Mouse (Mus musculus) midbrain, postnatal 0 days (tissue): ENCODE data around the gene Ankrd11. TPM values are rescaled to one million over a fixed set of nuclear protein-coding genes. Genes with fewer than 3 reads are reported as not detected.

Source experiments
- ATAC-seq: fragments of 200-750 bp; cut with Nextera tagmentation; 2 replicates; pipeline ENCODE4 v1.8.0; 2017; ENCODE audit warnings: moderate number of reproducible peaks, mild to moderate bottlenecking, moderate TSS enrichment, moderate library complexity; ENCODE audit not compliant: low FRiP score
- DNase-seq: peaks from one replicate; pipeline ENCODE4 v3.0.0-alpha.2; 2015; ENCODE audit warnings: low spot score
- H3K27ac ChIP-seq: fragments of 300-500 bp; sonication (generic); 2 replicates; pipeline ENCODE4 v1.5.1; 2014; ENCODE audit warnings: low read depth, mild to moderate bottlenecking, low read length, mixed read lengths
- H3K27me3 ChIP-seq: fragments of 300-500 bp; sonication (generic); 2 replicates; pipeline ENCODE4 v1.6.1; 2014; ENCODE audit warnings: low read length, control low read depth, mixed read lengths; ENCODE audit not compliant: insufficient read depth
- H3K36me3 ChIP-seq: fragments of 300-500 bp; sonication (generic); 2 replicates; pipeline ENCODE4 v1.6.1; 2014; ENCODE audit warnings: low read length, control low read depth, mixed read lengths; ENCODE audit not compliant: insufficient read depth
- H3K4me1 ChIP-seq: fragments of 300-500 bp; sonication (generic); 2 replicates; pipeline ENCODE4 v1.6.1; 2014; ENCODE audit warnings: mild to moderate bottlenecking, control low read depth, antibody characterized with exemption, low read length, mixed read lengths; ENCODE audit not compliant: insufficient read depth
- H3K4me2 ChIP-seq: fragments of 300-500 bp; sonication (generic); 2 replicates; pipeline ENCODE4 v1.6.1; 2014; ENCODE audit warnings: low read depth, mild to moderate bottlenecking, low read length, mixed read lengths; ENCODE audit not compliant: poor library complexity, severe bottlenecking
- H3K4me3 ChIP-seq: fragments of 300-500 bp; sonication (generic); 2 replicates; pipeline ENCODE4 v1.5.1; 2014; ENCODE audit warnings: low read depth, mild to moderate bottlenecking, low read length, moderate library complexity
- H3K9ac ChIP-seq: fragments of 300-500 bp; sonication (generic); replicated peaks from 2 replicates; pipeline ENCODE4 v1.6.1; 2014; ENCODE audit warnings: mild to moderate bottlenecking, low read length, moderate library complexity, mixed read lengths; ENCODE audit not compliant: poor library complexity, severe bottlenecking
- H3K9me3 ChIP-seq: fragments of 300-500 bp; sonication (generic); 2 replicates; pipeline ENCODE4 v1.6.1; 2016; ENCODE audit warnings: low read length, control low read depth
- CTCF ChIP-seq: IDR thresholded peaks from 2 replicates; pipeline ENCODE4 v1.5.1; 2016; ENCODE audit warnings: antibody characterized with exemption, mild to moderate bottlenecking
- WGBS: fragments of 180-500 bp; shearing (Covaris S2); extraction: QIAGEN DNeasy Blood & Tissue Kit; methylation state at CpG from one replicate; pipeline ENCODE4 v1.1.7; 2014; 5-methylcytosine and 5-hydroxymethylcytosine counted together
- polyA plus RNA-seq: library from polyadenylated mRNA; unstranded; fragments of >200 nt; fragmentation: Nextera tagmentation; extraction: Ambion mirVana; gene quantifications from 2 replicates; pipeline ENCODE4 v1.2.1, GENCODE M21; 2015
- total RNA-seq: library from RNA; depleted of rRNA; stranded (reverse); fragments of >200 nt; gene quantifications from 2 replicates; pipeline ENCODE4 v1.2.3, GENCODE M21; 2014

Ankrd11 gene
- total and polyA plus RNA-seq, 2 experiments from 2014 or later: 78.7 to 98.3 TPM

GRCm38 (mm10) chr8:122938591-122938990 lies 103.5 kb downstream of the Ankrd11 start:
- 45% methylated on average over 4 of the region's 4 CpGs for WGBS
- no peak overlapping the region for H3K9ac ChIP-seq
- no peaks in the 10 kb centered on the region for H3K9me3 ChIP-seq
- H3K4me1 ChIP-seq: peaks cover 19% of the 10 kb centered on the region
- no peak overlapping the region for H3K4me3 ChIP-seq
- no peaks in the 10 kb centered on the region for H3K27me3 ChIP-seq
- no peak for TF ChIP-seq CTCF
- no peak overlapping the region for H3K4me2 ChIP-seq
- H3K36me3 ChIP-seq: no peaks in the 10 kb centered on the region
- ATAC-seq: no peak
- H3K27ac ChIP-seq: no peak overlapping the region
- DNase-seq: no peak

- WGBS: 76% methylated on average over 3 of the region's 3 CpGs
- no peaks in the 10 kb centered on the region for H3K36me3 ChIP-seq
- no peaks in the 10 kb centered on the region for H3K9me3 ChIP-seq
- H3K27ac ChIP-seq: no peak overlapping the region
- H3K4me2 ChIP-seq: no peak overlapping the region
- TF ChIP-seq CTCF: no peak
- no peaks in the 10 kb centered on the region for H3K27me3 ChIP-seq
- DNase-seq: no peak
- no peak overlapping the region for H3K9ac ChIP-seq
- no peak for ATAC-seq
- no peak overlapping the region for H3K4me3 ChIP-seq
- peaks cover 19% of the 10 kb centered on the region for H3K4me1 ChIP-seq
These were observed 103.9 kb downstream of the Ankrd11 start for GRCm38 (mm10) chr8:122938170-122938569.

DNA sequence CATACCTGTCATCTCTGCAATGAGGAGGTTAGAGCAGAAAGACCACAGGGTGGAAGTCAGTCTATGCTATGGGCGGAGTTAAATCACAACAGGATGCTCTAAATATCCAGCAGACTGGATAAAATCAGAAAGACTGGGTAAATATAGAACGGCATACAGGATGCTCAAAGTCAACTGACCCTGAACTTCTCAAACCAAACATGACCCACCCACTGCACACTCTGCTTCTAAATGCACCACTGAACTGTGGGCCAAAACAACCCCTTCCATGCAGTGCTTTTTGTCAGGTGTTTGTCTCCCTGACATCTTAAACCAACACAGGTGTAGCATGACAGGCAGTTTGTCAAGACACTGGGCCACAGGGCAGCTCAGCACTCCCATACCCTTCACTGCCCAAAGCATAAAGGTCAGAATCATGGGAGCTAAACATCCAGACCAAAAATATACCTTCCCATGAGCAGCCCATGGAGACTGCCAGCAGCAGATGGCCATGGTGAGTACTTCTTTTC lies 104.5 kb downstream of the Ankrd11 start:
- Histone ChIP-seq H3K4me2 (no peak overlapping the region), H3K36me3 (no peaks in the 10 kb centered on the region), H3K4me3 (no peak overlapping the region), H3K4me1 (peaks cover 16% of the 10 kb centered on the region), H3K9me3 (no peaks in the 10 kb centered on the region), H3K27me3 (no peaks in the 10 kb centered on the region), H3K27ac (no peak overlapping the region), H3K9ac (no peak overlapping the region)
- DNase-seq (no peak), ATAC-seq (no peak)
- WGBS: 87% methylated on average over 2 of the region's 2 CpGs
- no peak for TF ChIP-seq CTCF

DNA sequence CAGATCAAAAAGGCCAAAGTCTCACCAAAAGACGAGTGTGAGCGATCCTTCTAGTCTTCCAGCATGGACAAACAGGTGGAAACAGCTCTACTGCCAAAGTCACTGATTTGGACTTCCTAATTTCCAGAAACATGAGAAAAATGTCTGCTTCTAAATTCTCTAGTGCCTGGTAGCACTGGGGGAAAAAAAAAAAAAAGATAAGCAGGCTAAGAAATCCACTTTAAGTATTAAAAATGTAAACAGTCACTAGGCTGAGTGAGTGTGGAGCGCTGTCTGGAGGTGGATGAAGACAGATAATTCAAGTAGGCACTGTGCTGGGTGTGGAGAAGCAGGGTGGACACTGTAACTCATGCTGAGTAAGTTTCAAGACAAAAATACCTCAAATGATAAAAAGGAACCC lies 106.2 kb downstream of the Ankrd11 start:
- no peak for ATAC-seq
- H3K36me3 ChIP-seq: no peaks in the 10 kb centered on the region
- peaks cover 14% of the 10 kb centered on the region for H3K4me1 ChIP-seq
- no peaks in the 10 kb centered on the region for H3K9me3 ChIP-seq
- no peak overlapping the region for H3K27ac ChIP-seq
- 90% methylated on average over 3 of the region's 3 CpGs for WGBS
- H3K4me3 ChIP-seq: no peak overlapping the region
- no peak for DNase-seq
- H3K4me2 ChIP-seq: no peak overlapping the region
- no peaks in the 10 kb centered on the region for H3K27me3 ChIP-seq
- no peak for TF ChIP-seq CTCF
- no peak overlapping the region for H3K9ac ChIP-seq

- Histone ChIP-seq H3K4me2 (no peak overlapping the region), H3K4me3 (no peak overlapping the region), H3K9me3 (no peaks in the 10 kb centered on the region), H3K27me3 (no peaks in the 10 kb centered on the region), H3K36me3 (no peaks in the 10 kb centered on the region), H3K4me1 (peaks cover 14% of the 10 kb centered on the region), H3K9ac (no peak overlapping the region), H3K27ac (no peak overlapping the region)
- no peak for TF ChIP-seq CTCF
- ATAC-seq (no peak), DNase-seq (no peak)
- WGBS: 76% methylated on average over 1 of the region's 1 CpGs
These were observed 107.0 kb downstream of the Ankrd11 start for GRCm38 (mm10) chr8:122935118-122935517.

DNA sequence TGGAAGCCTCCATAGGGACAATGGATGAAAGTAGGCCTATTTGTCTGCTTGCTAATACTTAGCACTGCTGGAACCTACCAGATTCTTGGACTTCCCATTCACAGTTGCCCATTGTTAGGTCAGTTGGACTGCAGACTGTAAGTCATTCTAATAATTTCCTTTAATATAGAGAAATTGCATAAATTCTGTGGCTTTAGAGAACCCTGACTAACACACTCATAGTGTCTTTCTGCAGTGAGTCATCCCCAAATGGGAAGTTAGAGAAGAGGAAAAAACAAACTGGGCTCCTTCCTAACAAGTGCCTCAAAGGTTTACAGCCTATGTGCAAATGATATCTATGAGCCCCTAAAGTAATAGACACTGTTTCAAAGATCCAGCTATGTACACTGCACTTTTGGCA lies 108.1 kb downstream of the Ankrd11 start:
- no peak overlapping the region for H3K27ac ChIP-seq
- peaks cover 14% of the 10 kb centered on the region for H3K4me1 ChIP-seq
- no peak for ATAC-seq
- H3K27me3 ChIP-seq: no peaks in the 10 kb centered on the region
- no peaks in the 10 kb centered on the region for H3K36me3 ChIP-seq
- H3K4me2 ChIP-seq: no peak overlapping the region
- no peaks in the 10 kb centered on the region for H3K9me3 ChIP-seq
- DNase-seq: no peak
- no peak overlapping the region for H3K4me3 ChIP-seq
- no peak for TF ChIP-seq CTCF
- no peak overlapping the region for H3K9ac ChIP-seq
